Mouse (Mus musculus) heart, postnatal 0 days (tissue): Measurements from ENCODE around the gene Oas1f.

Experiments
- CTCF ChIP-seq: IDR thresholded peaks from 2 replicates; pipeline ENCODE4 v1.5.1; 2016; ENCODE audit warnings: antibody characterized with exemption, control low read depth, low read depth
- EP300 ChIP-seq: IDR thresholded peaks from 2 replicates; pipeline ENCODE4 v1.6.1; 2016; ENCODE audit warnings: antibody characterized with exemption, low read depth

- no peak for TF ChIP-seq CTCF
- no peak for TF ChIP-seq EP300
These were observed 2.5 kb upstream of the Oas1f start for GRCm38 (mm10) chr5:120844713-120845112.
